ENCODE assay signal across 8 mouse cellular contexts in the genomic region with DNA sequence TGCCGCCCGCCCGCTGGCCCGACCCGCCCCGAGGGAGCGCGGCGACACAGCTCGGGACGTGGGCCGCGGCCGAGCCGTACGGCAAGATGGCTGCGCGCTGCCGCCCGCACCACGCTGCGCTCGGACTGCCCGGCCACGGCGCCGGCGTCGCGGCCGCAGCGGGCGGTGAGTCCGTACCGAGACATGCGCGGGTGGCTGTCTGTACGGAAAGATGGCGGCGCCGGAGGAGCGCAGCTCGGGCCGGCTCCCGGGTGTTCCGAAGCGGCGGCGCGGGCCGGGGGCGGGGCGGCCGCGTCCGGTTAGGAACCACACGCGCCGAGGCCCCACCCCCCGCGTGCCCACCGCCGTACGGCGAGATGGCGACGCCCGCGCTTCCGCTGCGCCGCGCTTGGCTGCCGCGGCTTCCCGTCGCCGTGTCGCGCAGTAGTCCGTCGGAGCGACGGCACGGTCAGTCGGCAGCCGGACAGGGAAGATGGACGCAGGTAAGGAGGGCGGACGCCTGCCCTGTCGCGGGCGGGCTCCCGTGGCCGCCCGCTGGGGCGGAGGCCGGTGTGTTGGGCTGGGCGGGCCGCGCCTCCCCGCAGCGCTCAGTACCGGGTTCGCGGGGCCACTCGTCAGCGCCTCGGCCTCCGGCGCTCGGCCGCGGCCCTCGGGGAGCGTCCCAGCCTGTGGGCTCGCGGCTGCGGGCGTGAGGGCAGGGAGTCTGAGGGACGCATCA. TPM values are rescaled to one million over a fixed set of nuclear protein-coding genes. Genes with fewer than 3 reads are reported as not detected.
DNase-seq lines count a peak whose midpoint lies in the region; ATAC-seq lines count a peak whose summit lies in the region.

A gene (minus strand): TSS at position 292 of the 718 bp plus-strand sequence.

- peaks cover 2% of the 10 kb centered on the region; the same call in 1 of the 2 replicates for H3K36me3 ChIP-seq in forebrain, embryonic 11.5 days (ENCODE audit: control insufficient read depth, insufficient read depth, low read length)
- H3K36me3 ChIP-seq in heart, embryonic 15.5 days: peaks cover 5% of the 10 kb centered on the region; the same call in 1 of the 2 replicates
- peaks cover 10% of the 10 kb centered on the region for H3K36me3 ChIP-seq in liver, embryonic 13.5 days
- peaks cover 9% of the 10 kb centered on the region for H3K36me3 ChIP-seq in stomach, embryonic 14.5 days (ENCODE audit: control insufficient read depth, insufficient read depth, low read length)

- peak within 1 kb of the TSS; percentile 95 for H3K4me3 ChIP-seq in forebrain, embryonic 11.5 days (ENCODE audit: low read depth, low read length)
- H3K4me3 ChIP-seq in heart, embryonic 15.5 days: peak within 1 kb of the TSS; percentile 98
- peak within 1 kb of the TSS; percentile 94 for H3K4me3 ChIP-seq in liver, embryonic 13.5 days (replicated peaks)
- H3K4me3 ChIP-seq in stomach, embryonic 14.5 days (ENCODE audit: low read depth, low read length): peak within 1 kb of the TSS; percentile 98

- no peaks in the 10 kb centered on the region for H3K27me3 ChIP-seq in forebrain, embryonic 11.5 days (ENCODE audit: control insufficient read depth, insufficient read depth, low read length)
- no peaks in the 10 kb centered on the region for H3K27me3 ChIP-seq in heart, embryonic 15.5 days
- no peaks in the 10 kb centered on the region for H3K27me3 ChIP-seq in liver, embryonic 13.5 days
- no peaks in the 10 kb centered on the region for H3K27me3 ChIP-seq in stomach, embryonic 14.5 days (ENCODE audit: control insufficient read depth, insufficient read depth, low read length)

- DNase-seq in CD8-positive naive resting alpha-beta T cell, adult 2 months (ENCODE audit: low read depth in 2 of 2, low spot score in 2 of 2): peak; percentile 63 to 70
- peak; percentile 59 for DNase-seq in c-Kit-positive CD71-negative TER-119-negative erythroid progenitor cells, embryonic 14.5 days (ENCODE audit: low read depth)
- peak; percentile 92 for DNase-seq in forebrain, embryonic 11.5 days (ENCODE audit: low spot score)
- peak; percentile 93 to 97 for DNase-seq in kidney, postnatal 25 days
- peak; percentile 77 for DNase-seq in liver, embryonic 13.5 days
- peak; percentile 75 to 81 for DNase-seq in natural killer cell, adult 2 months (ENCODE audit: low spot score in 2 of 2)

- H3K9ac ChIP-seq in forebrain, embryonic 11.5 days (ENCODE audit: low read length): peak within 1 kb of the TSS; percentile 87
- peak within 1 kb of the TSS; percentile 96 for H3K9ac ChIP-seq in heart, embryonic 15.5 days
- peak within 1 kb of the TSS; percentile 92 for H3K9ac ChIP-seq in liver, embryonic 13.5 days
- H3K9ac ChIP-seq in stomach, embryonic 14.5 days (replicated peaks; ENCODE audit: low read depth, low read length): peak within 1 kb of the TSS; percentile 68

- under 1% methylated on average over 107 of the region's 121 CpGs for WGBS in forebrain, embryonic 11.5 days
- WGBS in heart, embryonic 15.5 days: under 1% methylated on average over 121 of the region's 121 CpGs
- under 1% methylated on average over 95 of the region's 121 CpGs for WGBS in liver, embryonic 13.5 days (ENCODE audit: insufficient replicate concordance)
- WGBS in stomach, embryonic 14.5 days: under 1% methylated on average over 113 of the region's 121 CpGs

- peak within 1 kb of the TSS; percentile 92 for H3K4me2 ChIP-seq in forebrain, embryonic 11.5 days (ENCODE audit: low read depth, low read length, severe bottlenecking)
- peak within 1 kb of the TSS; percentile 93 for H3K4me2 ChIP-seq in heart, embryonic 15.5 days
- H3K4me2 ChIP-seq in liver, embryonic 13.5 days: peak within 1 kb of the TSS; percentile 99
- peak within 1 kb of the TSS; percentile 63 for H3K4me2 ChIP-seq in stomach, embryonic 14.5 days (replicated peaks; ENCODE audit: low read depth, low read length)

- H3K9me3 ChIP-seq in forebrain, embryonic 11.5 days (ENCODE audit: control insufficient read depth, low read length): no peaks in the 10 kb centered on the region
- H3K9me3 ChIP-seq in heart, embryonic 15.5 days (replicated peaks): no peaks in the 10 kb centered on the region
- no peaks in the 10 kb centered on the region for H3K9me3 ChIP-seq in liver, embryonic 13.5 days (replicated peaks)
- no peaks in the 10 kb centered on the region for H3K9me3 ChIP-seq in stomach, embryonic 14.5 days (ENCODE audit: control insufficient read depth, low read depth, low read length)

- H3K27ac ChIP-seq in forebrain, embryonic 11.5 days (ENCODE audit: low read depth, low read length): peak within 1 kb of the TSS; percentile 78
- H3K27ac ChIP-seq in heart, embryonic 15.5 days: peak within 1 kb of the TSS; percentile 88
- peak within 1 kb of the TSS; percentile 95 for H3K27ac ChIP-seq in liver, embryonic 13.5 days
- H3K27ac ChIP-seq in stomach, embryonic 14.5 days (ENCODE audit: low read length): peak within 1 kb of the TSS; percentile 89

- H3K4me1 ChIP-seq in forebrain, embryonic 11.5 days (replicated peaks; ENCODE audit: control insufficient read depth, insufficient read depth, low read length): peaks cover 7% of the 10 kb centered on the region; the same call in 1 of the 2 replicates
- H3K4me1 ChIP-seq in heart, embryonic 15.5 days (replicated peaks): peaks cover 22% of the 10 kb centered on the region
- peaks cover 63% of the 10 kb centered on the region for H3K4me1 ChIP-seq in liver, embryonic 13.5 days (replicated peaks)
- H3K4me1 ChIP-seq in stomach, embryonic 14.5 days (ENCODE audit: control insufficient read depth, insufficient read depth, low read length): peaks cover 6% of the 10 kb centered on the region; the same call in 1 of the 2 replicates

- ATAC-seq in forebrain, embryonic 11.5 days (replicated peaks; ENCODE audit: low FRiP score): peak; percentile 92
- peak; percentile 92 for ATAC-seq in heart, embryonic 15.5 days (replicated peaks; ENCODE audit: insufficient number of reproducible peaks, insufficient read depth, low FRiP score, low read depth)
- peak; percentile 82 for ATAC-seq in liver, embryonic 13.5 days (ENCODE audit: low read depth)
- peak; percentile 91 for ATAC-seq in stomach, embryonic 14.5 days (ENCODE audit: insufficient number of reproducible peaks, insufficient read depth, low FRiP score, low read depth)

RNA-seq across cellular contexts. Expression of the gene that starts here (rescaled TPM):
- polyA plus RNA-seq in forebrain, embryonic 11.5 days (2014; fragmentation: Nextera tagmentation; extraction: Ambion mirVana): 36.5 and 37.1 TPM in 2 replicates
- 51.0 and 51.4 TPM in 2 replicates for polyA plus RNA-seq in heart, embryonic 15.5 days (2015; fragmentation: Nextera tagmentation; extraction: Ambion mirVana)
- 16.1 TPM in 2 replicates for polyA plus RNA-seq in liver, embryonic 13.5 days (2015; fragmentation: Nextera tagmentation; extraction: Ambion mirVana)
- polyA plus RNA-seq in stomach, embryonic 14.5 days (2014; fragmentation: Nextera tagmentation; extraction: Ambion mirVana): 50.7 and 51.0 TPM in 2 replicates

Comparison
In these comparisons a context has a peak if more than half of its experiments do, and no peak if none do; other contexts are left out.
1. Peak in every context shown above with its lines: DNase-seq, ATAC-seq, H3K4me3 ChIP-seq and H3K27ac ChIP-seq.